Mouse (Mus musculus) heart, adult 2 months (tissue): ENCODE data around the gene Tmem132d. TPM values are rescaled to one million over a fixed set of nuclear protein-coding genes. Genes with fewer than 3 reads are reported as not detected.

Source experiments
- DNase-seq, 2 experiments: peaks; one replicate each; pipeline ENCODE4 v3.0.0; 2021
- H3K27ac ChIP-seq: fragments of 200-600 bp; 2 replicates; pipeline ENCODE4 v1.8.1; 2022
- H3K27me3 ChIP-seq: fragments of 200-500 bp; 2 replicates; pipeline ENCODE4 v1.6.1; 2012; ENCODE audit warnings: mild to moderate bottlenecking, low read length, inconsistent platforms, mixed read lengths; ENCODE audit not compliant: control insufficient read depth, insufficient read depth
- H3K36me3 ChIP-seq: fragments of 200-500 bp; 2 replicates; pipeline ENCODE4 v1.6.1; 2012; ENCODE audit warnings: low read length, inconsistent platforms; ENCODE audit not compliant: control insufficient read depth, insufficient read depth
- H3K4me1 ChIP-seq: fragments of 200-500 bp; 2 replicates; pipeline ENCODE4 v1.6.1; 2011; ENCODE audit warnings: low read length; ENCODE audit not compliant: control insufficient read depth, insufficient read depth
- H3K4me3 ChIP-seq: fragments of 200-600 bp; 2 replicates; pipeline ENCODE4 v1.8.1; 2022
- H3K79me2 ChIP-seq: fragments of 200-500 bp; replicated peaks from 2 replicates; pipeline ENCODE4 v1.6.1; 2012; ENCODE audit warnings: mild to moderate bottlenecking, inconsistent platforms, low read length, moderate library complexity, mixed read lengths; ENCODE audit not compliant: control insufficient read depth, insufficient read depth
- H3K9ac ChIP-seq: fragments of 200-500 bp; 2 replicates; pipeline ENCODE4 v1.6.1; 2012; ENCODE audit warnings: low read depth, mild to moderate bottlenecking, control low read depth, inconsistent platforms, low read length, mixed read lengths
- CTCF ChIP-seq: fragments of 200-600 bp; IDR thresholded peaks from 2 replicates; pipeline ENCODE4 v1.8.1; 2022; ENCODE audit warnings: antibody characterized with exemption, mild to moderate bottlenecking, moderate library complexity
- EP300 ChIP-seq: fragments of 200-500 bp; IDR thresholded peaks from 2 replicates; pipeline ENCODE4 v1.6.1; 2011; ENCODE audit warnings: low read depth, low read length, control low read depth; ENCODE audit not compliant: insufficient read depth
- POLR2A ChIP-seq: fragments of 200-500 bp; IDR thresholded peaks from 2 replicates; pipeline ENCODE4 v1.6.1; 2011; ENCODE audit warnings: mild to moderate bottlenecking, low read depth, low read length, control low read depth; ENCODE audit not compliant: insufficient read depth
- WGBS: fragments of 180-500 bp; shearing (Covaris S2); methylation state at CpG from one replicate; pipeline ENCODE4 v1.1.7; 2018; 5-methylcytosine and 5-hydroxymethylcytosine counted together
- intact Hi-C: fragments of 180-260 bp; cut with DNase I; formaldehyde crosslinking; loops from one replicate; pipeline ENCODE4 v1.15.1; 2025
- polyA plus RNA-seq: library from polyadenylated mRNA; depleted of rRNA; stranded (reverse); fragments of >200 nt; gene quantifications from 2 replicates; pipeline ENCODE4 v1.2.3, GENCODE M21; 2012; rRNA removed
- total RNA-seq, 2 experiments: library from RNA; stranded (reverse); gene quantifications; 2 replicates each; pipeline ENCODE4 v1.2.3; 2021

Tmem132d gene
- total and polyA plus RNA-seq, 3 experiments: 0.03 to 0.06 TPM; not detected in 1

GRCm38 (mm10) chr5:127741331-127741730, 691.5 kb downstream of the Tmem132d start:
- TF ChIP-seq CTCF (no peak), EP300 (no peak), POLR2A (no peak)
- intact Hi-C loops: no loop called here
- H3K4me1 ChIP-seq: no peaks in the 10 kb centered on the region
- H3K4me3 ChIP-seq: no peak overlapping the region
- WGBS: 84% methylated on average over 16 of the region's 16 CpGs
- no peaks in the 10 kb centered on the region for H3K79me2 ChIP-seq
- H3K27me3 ChIP-seq: no peaks in the 10 kb centered on the region
- no peaks in the 10 kb centered on the region for H3K36me3 ChIP-seq
- no peak overlapping the region for H3K9ac ChIP-seq
- no peak overlapping the region for H3K27ac ChIP-seq
- no peak for DNase-seq

Other genes starting within 250 kb of the Tmem132d start
- not detected for gene Fzd10, start 167.8 kb upstream of the Tmem132d start, total RNA-seq
- 0.09 and 0.12 TPM in 2 replicates for gene Fzd10, start 167.8 kb upstream of the Tmem132d start, polyA plus RNA-seq